Mouse (Mus musculus) 416B (cell line): ENCODE results near the gene Frmd8.

Source experiments
- DNase-seq: peaks from one replicate; pipeline ENCODE4 v3.0.0; 2011; ENCODE audit warnings: low read depth

The Frmd8 gene

DNA sequence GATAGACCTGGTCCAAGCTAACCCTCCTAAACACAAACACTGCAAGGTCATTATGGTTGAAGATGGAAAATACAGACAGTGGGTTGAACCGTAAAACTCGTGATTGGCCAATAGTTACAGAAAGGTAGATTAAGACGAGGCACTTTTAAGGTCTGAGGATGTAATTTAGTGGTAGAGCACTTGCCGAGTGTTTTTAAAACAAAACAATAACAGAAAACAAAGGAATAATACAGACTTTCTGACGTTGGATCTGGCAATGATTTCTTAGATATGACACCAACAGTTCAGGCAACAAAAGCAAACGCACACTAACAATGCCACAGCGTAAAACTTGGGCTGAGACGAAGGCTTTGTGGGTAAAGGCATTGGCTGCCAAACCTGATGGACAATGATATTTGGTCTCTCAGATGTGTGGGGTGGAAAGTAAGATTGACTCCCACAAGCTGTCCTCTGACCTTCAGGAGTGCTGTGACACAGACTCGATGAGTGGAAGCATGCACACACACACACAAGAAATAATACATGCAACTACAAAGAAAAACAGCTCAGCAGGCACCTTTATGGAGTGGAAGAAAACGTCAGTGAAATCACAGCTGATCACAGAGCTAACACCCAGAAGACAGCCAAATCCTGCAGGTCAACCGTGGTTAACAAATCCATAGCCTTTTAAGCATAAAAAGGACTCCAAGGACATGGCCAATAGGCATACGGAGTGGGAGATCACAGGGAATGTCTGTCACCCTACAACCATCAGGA lies 36.8 kb downstream of the Frmd8 start:
- DNase-seq = no peak

GRCm38 (mm10) chr19:5837606-5838005 lies 37.5 kb downstream of the Frmd8 start:
- DNase-seq = no peak

DNA sequence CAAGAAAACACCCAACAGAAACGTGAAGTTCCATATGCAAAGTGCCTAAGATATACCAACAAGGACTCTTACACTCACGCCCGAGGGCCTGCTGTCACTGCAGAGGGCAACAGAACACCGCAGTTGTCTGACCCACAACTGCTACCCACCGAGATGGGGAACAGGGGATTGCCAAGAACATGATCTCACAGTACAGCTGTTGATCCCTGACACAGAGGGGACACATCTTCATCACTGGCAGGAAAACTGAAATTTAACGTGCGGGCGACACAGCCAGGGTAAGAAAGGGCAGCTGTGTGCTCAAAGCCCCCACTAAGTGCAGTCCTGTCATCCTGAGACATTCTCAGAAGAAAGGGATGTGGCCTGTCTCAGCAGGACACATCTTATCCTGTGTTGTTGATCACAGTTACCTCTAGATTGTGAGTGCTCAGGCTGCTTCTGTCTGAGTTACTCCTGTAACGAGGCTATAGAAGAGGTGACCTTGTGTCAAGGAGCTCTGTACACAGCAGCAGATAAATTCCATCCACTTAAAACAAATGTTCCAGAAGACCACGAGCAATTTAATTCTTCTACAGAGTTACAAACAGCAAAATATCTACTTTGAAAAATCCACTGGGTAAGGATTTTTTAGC lies 38.0 kb downstream of the Frmd8 start:
- no peak for DNase-seq

DNA sequence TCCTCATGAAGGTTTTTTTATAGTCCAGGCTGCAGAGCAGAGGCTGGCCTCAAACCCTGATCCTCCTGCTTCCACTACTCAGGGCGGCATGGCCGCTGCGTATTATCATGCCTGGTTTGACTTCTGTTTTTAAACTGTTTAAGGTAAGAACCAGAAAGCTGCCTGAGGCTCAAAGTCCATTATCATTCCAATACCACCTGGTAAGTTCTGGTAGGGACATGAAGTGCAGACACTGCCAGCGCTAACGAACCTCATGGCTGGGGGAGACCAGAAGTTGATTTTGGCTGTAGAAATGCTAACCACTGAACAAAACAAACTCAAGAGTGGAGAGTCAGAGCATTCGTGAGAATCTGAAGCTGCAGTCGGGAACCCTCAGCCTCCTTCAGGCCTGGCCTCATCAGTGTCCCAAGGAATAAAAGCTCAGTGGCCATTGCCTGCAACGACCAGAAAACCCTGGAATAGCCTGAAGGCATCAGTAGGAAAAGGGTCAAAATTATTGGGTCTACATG lies 39.1 kb downstream of the Frmd8 start:
- DNase-seq = no peak

GRCm38 (mm10) chr19:5835054-5835921 lies 39.8 kb downstream of the Frmd8 start:
- no peak for DNase-seq

DNA sequence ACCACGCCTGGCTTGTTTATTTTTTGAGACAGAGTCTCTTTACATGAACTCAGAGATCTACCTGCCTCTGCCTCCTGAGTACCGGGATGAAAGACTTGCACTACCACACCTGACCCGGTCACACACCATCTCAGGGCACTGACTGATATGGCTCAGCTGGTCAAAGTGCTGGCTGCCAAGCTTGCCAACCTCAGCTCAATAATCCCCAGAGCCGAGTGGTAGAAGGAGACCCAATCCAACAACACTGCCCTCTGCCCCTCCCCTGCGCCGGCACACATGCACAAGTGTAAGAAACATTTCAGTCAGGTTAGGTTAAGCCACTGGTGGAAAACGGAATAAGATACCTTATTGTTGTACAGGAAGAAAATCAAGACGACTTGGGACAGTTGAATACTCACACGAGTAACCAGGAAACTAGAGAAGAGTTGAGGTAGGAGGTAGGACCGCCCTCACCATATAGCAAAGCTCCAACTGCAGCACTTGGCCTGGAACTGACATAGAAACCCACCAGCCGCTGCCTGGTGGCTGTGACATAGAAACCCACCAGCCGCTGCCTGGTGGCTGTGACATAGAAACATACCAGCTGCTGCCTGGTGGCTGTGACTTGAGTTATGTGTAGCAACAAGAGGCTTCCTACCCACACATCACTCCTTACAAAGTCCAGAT lies 40.7 kb downstream of the Frmd8 start:
- DNase-seq = no peak

DNA sequence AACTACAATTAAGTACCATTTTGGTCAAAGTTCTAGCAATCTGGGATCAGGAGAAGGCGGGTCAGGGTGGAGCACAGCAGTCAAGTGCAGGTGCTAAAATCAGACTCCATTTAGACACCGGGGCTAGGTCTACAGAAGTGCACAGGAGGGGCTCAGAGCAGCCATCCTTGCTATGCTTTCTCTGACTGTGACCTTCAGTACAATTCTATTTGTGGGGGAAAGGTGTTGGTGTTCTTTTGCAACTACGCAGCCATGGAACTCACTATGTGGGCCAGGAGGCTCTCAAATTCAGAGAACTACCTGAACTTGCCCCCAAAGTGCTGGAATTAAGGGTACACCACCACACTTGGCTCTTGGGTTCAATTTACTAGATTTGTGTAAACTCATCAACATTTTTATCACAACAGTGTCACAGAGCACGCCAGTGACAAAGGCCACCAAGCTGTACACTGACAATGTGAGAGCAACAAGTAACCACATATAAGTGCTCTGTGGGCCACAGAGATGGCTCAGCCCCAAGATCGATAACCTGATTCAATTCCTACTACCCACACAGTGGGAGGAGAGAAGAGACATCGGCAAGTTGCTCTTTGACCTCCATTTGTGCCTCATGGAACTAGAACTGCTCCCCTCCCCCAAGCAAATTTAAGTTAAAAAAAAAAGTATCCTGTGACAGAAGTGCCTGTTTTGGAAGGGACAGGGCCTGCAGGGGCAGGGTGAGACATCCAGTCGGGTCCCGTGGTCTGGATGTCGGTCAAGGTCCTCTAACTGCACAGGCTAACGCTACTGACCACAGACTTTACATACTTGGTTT lies 41.6 kb downstream of the Frmd8 start:
- no peak for DNase-seq

- DNase-seq = no peak
Observed at GRCm38 (mm10) chr19:5832326-5832725, 42.7 kb downstream of the Frmd8 start.

GRCm38 (mm10) chr19:5831958-5832320 lies 43.1 kb downstream of the Frmd8 start:
- no peak for DNase-seq

- DNase-seq = no peak
Observed at GRCm38 (mm10) chr19:5831224-5831957, 43.7 kb downstream of the Frmd8 start.

GRCm38 (mm10) chr19:5830776-5831175 lies 44.3 kb downstream of the Frmd8 start:
- no peak for DNase-seq

DNA sequence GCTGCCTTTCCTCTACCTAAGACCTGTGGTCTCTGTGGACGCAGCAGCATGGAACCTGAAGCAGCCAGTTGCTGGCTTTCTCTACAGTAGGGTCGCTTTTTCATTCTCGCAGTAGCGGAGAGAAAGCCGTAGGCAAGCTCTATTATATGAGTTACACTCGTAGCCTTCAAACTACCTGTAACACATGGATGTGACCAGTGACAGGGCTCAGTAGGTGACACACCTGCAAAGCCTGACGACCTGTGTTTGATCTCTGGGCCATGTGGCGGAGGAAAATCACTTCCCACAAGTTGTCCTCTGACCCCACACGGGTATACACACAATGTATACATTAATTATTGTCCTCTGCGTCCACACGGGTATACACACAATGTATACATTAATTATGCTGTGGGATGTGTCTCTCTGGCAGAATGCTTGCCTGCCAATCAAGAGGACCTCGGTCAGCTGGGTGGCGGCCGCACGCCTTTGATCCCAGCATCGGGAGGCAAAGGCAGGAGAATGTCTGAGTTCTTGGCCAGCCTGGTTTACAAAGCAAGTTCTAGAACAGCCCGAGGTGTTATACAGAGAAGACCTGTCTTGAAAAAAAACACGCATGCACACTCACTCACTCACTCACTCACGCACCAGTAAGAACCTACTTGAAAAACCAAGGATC lies 45.0 kb downstream of the Frmd8 start:
- DNase-seq = no peak

DNA sequence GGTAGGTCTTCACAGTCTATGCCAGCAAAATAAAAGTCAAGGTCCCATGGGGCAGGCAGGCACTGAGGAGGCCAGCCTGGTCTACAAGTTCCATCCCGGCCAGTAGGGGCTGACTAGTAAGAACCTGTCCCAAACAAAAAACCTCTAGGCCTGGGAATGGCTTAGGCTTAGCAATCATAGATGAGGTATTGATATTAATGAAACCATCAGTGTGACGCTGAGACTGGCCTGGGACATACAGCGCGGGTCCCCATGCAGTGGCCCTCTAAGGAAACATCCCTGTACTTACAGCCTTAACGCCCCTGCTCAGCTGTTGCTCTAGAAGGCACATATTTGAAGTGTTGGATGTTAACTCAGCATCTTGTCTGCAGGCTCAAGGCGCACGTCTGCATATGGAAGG lies 46.2 kb downstream of the Frmd8 start:
- no peak for DNase-seq

DNA sequence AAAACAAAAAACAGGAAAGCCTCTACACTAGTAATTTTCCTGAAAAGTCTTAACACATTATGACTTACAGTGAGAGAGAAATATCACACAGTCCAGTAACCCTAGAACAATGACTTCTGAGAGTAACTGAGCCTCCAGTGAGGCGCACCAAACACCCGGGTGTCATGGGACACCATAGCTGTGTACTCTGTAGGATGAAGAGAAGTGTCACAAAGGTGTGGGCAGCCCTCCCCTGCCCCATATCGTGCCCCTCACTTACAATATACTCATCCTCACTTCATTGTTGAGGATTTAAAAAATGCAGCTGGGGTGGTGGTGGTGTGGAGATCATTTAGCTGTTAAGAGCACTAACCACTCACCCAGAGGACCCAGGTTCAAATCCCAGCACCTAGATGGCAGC lies 46.9 kb downstream of the Frmd8 start:
- DNase-seq = no peak

DNA sequence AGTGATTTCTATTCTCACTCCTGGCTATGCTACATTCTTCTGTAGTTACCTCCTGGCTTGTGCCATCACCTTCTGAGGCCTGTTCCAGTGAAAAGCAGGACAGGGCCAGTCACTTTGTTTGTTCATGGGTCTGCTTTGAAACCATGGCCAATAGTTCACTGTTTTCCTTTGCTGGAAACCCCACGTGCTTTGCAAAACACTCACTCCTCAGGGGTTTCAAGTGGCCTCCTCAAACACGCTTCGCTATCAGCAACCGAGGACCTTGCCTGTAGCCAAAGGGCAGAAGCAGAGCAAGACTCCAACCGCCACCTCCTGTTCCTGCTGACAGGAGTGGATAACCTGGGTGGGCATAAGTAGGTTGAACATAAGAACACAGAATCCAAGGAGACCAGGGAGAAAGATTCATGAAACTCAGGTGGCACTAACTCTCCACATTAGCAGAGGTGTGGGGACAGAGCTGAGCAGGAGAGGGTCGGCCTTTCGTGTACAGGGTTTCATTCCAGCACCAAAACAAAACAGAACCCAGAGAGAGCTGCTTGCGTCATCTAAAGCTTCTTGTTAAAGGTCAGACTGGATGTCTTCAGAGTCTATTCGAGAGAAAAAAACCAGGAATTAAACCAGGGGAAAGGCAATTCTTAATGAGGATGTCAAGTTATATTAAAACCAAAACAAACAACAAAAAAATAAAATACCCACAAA lies 47.5 kb downstream of the Frmd8 start:
- no peak for DNase-seq

- no peak for DNase-seq
Observed at GRCm38 (mm10) chr19:5827044-5827443, 48.0 kb downstream of the Frmd8 start.

GRCm38 (mm10) chr19:5826731-5827002 lies 48.4 kb downstream of the Frmd8 start:
- DNase-seq = no peak

DNA sequence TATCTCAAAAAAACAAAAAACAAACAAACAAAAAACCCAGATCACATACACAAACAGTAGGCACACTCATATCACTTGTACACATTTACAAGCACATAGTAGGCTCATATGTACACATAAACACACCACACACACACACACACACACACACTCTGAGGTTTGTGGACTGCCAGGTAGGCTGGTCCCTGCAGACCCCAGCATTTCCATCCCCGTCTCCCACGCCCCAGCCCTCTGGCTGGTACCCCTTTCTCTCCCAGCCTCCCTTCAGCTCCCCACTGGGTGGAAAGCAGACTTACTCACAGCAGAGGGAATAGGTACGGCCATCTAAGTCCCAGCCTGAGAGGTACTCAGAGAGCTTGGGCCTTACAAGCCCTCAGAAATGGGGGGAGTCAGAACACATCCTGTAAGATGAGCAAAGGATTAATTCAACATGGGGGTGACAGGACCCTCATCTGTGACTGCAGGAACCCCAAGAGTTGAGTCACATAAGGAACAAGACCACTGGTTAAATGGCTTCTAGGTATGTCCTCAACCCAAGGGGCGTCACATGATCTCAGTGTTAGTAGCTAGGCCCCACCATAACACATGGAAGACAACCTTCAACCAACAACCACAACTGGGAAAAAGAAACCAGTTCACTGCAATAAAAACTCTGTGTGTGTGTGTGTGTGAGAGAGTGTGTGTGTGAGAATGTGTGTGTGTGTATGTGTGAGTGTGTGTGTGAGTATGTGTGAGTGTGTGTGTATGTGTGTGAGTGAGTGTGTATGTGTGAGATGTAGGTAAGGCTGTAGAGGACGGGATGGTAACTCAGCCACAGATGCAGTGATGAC lies 49.0 kb downstream of the Frmd8 start:
- DNase-seq = no peak
